Mouse (Mus musculus) limb, embryonic 14.5 days (tissue): ENCODE measurements around the gene Gpr55. TPM values are rescaled to one million over a fixed set of nuclear protein-coding genes. Genes with fewer than 3 reads are reported as not detected.

Experiments used
- ATAC-seq: fragments of 200-750 bp; cut with Nextera tagmentation; 2 replicates; pipeline ENCODE4 v1.8.0; 2017; ENCODE audit warnings: low read depth, moderate number of reproducible peaks, moderate TSS enrichment; ENCODE audit not compliant: low FRiP score
- DNase-seq: peaks from one replicate; pipeline ENCODE4 v3.0.0-alpha.2; 2015; ENCODE audit warnings: low spot score
- H3K27ac ChIP-seq: fragments of 300-500 bp; sonication (generic); replicated peaks from 2 replicates; pipeline ENCODE4 v1.5.1; 2014; ENCODE audit warnings: low read depth, mild to moderate bottlenecking, low read length, moderate library complexity, mixed read lengths
- H3K27me3 ChIP-seq: fragments of 300-500 bp; sonication (generic); 2 replicates; pipeline ENCODE4 v1.6.1; 2014; ENCODE audit warnings: low read length, mixed read lengths; ENCODE audit not compliant: control insufficient read depth, insufficient read depth
- H3K36me3 ChIP-seq: fragments of 300-500 bp; sonication (generic); 2 replicates; pipeline ENCODE4 v1.6.1; 2014; ENCODE audit warnings: mild to moderate bottlenecking, low read length, moderate library complexity, mixed read lengths; ENCODE audit not compliant: control insufficient read depth, insufficient read depth
- H3K4me1 ChIP-seq: fragments of 300-500 bp; sonication (generic); 2 replicates; pipeline ENCODE4 v1.6.1; 2014; ENCODE audit warnings: antibody characterized with exemption, low read length, mixed read lengths; ENCODE audit not compliant: control insufficient read depth, insufficient read depth
- H3K4me2 ChIP-seq: fragments of 300-500 bp; sonication (generic); replicated peaks from 2 replicates; pipeline ENCODE4 v1.6.1; 2014; ENCODE audit warnings: low read depth, mild to moderate bottlenecking, low read length, moderate library complexity; ENCODE audit not compliant: severe bottlenecking
- H3K4me3 ChIP-seq: fragments of 300-500 bp; sonication (generic); replicated peaks from 2 replicates; pipeline ENCODE4 v1.5.1; 2014; ENCODE audit warnings: low read length
- H3K9ac ChIP-seq: fragments of 300-500 bp; sonication (generic); 2 replicates; pipeline ENCODE4 v1.6.1; 2014; ENCODE audit warnings: mild to moderate bottlenecking, low read depth, low read length, moderate library complexity; ENCODE audit not compliant: severe bottlenecking
- H3K9me3 ChIP-seq: fragments of 300-500 bp; sonication (generic); 2 replicates; pipeline ENCODE4 v1.6.1; 2016; ENCODE audit warnings: low read length; ENCODE audit not compliant: control insufficient read depth
- POLR2A ChIP-seq: fragments of 200-500 bp; IDR thresholded peaks from 2 replicates; pipeline ENCODE4 v1.8.0; 2012; ENCODE audit warnings: inconsistent platforms, mild to moderate bottlenecking, moderate library complexity, borderline replicate concordance; ENCODE audit not compliant: insufficient read depth, insufficient read length; ENCODE audit errors: extremely low read depth
- WGBS: fragments of 180-500 bp; shearing (Covaris S2); extraction: QIAGEN DNeasy Blood & Tissue Kit; methylation state at CpG from one replicate; pipeline ENCODE4 v1.1.7; 2014; 5-methylcytosine and 5-hydroxymethylcytosine counted together
- polyA plus RNA-seq, 2 experiments: library from polyadenylated mRNA; depleted of rRNA in 1 of 2; stranded (reverse) in 1 of 2; unstranded in 1 of 2; fragments of >200 nt; fragmentation: Nextera tagmentation in 1 of 2; extraction: Ambion mirVana in 1 of 2; gene quantifications; 2 replicates each; pipeline versions ENCODE4 v1.2.1 to v1.2.3; 2012 to 2014

Gene Gpr55
- polyA plus RNA-seq, 2 experiments, result 0.11 TPM; not detected in 1

GRCm38 (mm10) chr1:85959129-85959888 lies 1.5 kb downstream of the Gpr55 start:
- DNase-seq (no peak), ATAC-seq (no peak)
- 72% methylated on average over 6 of the region's 6 CpGs for WGBS
- no peak overlapping the region for H3K4me2 ChIP-seq
- H3K27me3 ChIP-seq, result no peaks in the 10 kb centered on the region
- no peak overlapping the region for H3K9ac ChIP-seq
- H3K4me3 ChIP-seq, result no peak overlapping the region
- H3K4me1 ChIP-seq, result peaks cover 4% of the 10 kb centered on the region; the same call in 1 of the 2 replicates
- TF ChIP-seq POLR2A, result no peak
- no peak overlapping the region for H3K27ac ChIP-seq
- no peaks in the 10 kb centered on the region for H3K36me3 ChIP-seq
- H3K9me3 ChIP-seq, result no peaks in the 10 kb centered on the region

- DNase-seq (no peak), ATAC-seq (no peak)
- no peaks in the 10 kb centered on the region for H3K27me3 ChIP-seq
- H3K9me3 ChIP-seq, result no peaks in the 10 kb centered on the region
- H3K9ac ChIP-seq, result no peak overlapping the region
- no peak for TF ChIP-seq POLR2A
- peaks cover 4% of the 10 kb centered on the region; the same call in 1 of the 2 replicates for H3K4me1 ChIP-seq
- H3K36me3 ChIP-seq, result no peaks in the 10 kb centered on the region
- no peak overlapping the region for H3K27ac ChIP-seq
- WGBS, result 39% methylated on average over 9 of the region's 9 CpGs
- H3K4me2 ChIP-seq, result no peak overlapping the region
- H3K4me3 ChIP-seq, result no peak overlapping the region
Measured at GRCm38 (mm10) chr1:85957942-85958619, 2.7 kb downstream of the Gpr55 start.

- Histone ChIP-seq H3K9me3 (no peaks in the 10 kb centered on the region), H3K4me2 (no peak overlapping the region), H3K9ac (no peak overlapping the region), H3K27ac (no peak overlapping the region), H3K4me1 (peaks cover 4% of the 10 kb centered on the region; the same call in 1 of the 2 replicates), H3K4me3 (no peak overlapping the region), H3K27me3 (no peaks in the 10 kb centered on the region), H3K36me3 (no peaks in the 10 kb centered on the region)
- no peak for TF ChIP-seq POLR2A
- 84% methylated on average over 5 of the region's 5 CpGs for WGBS
- DNase-seq (no peak), ATAC-seq (no peak)
Measured at GRCm38 (mm10) chr1:85957290-85957689, 3.5 kb downstream of the Gpr55 start.

GRCm38 (mm10) chr1:85955150-85955549 lies 5.7 kb downstream of the Gpr55 start:
- Histone ChIP-seq H3K9me3 (no peaks in the 10 kb centered on the region), H3K36me3 (no peaks in the 10 kb centered on the region), H3K4me2 (no peak overlapping the region), H3K27ac (no peak overlapping the region), H3K4me1 (peaks cover 4% of the 10 kb centered on the region; the same call in 1 of the 2 replicates), H3K27me3 (no peaks in the 10 kb centered on the region), H3K4me3 (no peak overlapping the region), H3K9ac (no peak overlapping the region)
- no peak for ATAC-seq
- DNase-seq, result no peak
- 57% methylated on average over 3 of the region's 3 CpGs for WGBS
- no peak for TF ChIP-seq POLR2A

- no peak for TF ChIP-seq POLR2A
- Histone ChIP-seq H3K4me2 (no peak overlapping the region), H3K4me3 (no peak overlapping the region), H3K36me3 (no peaks in the 10 kb centered on the region), H3K9ac (no peak overlapping the region), H3K9me3 (peaks cover 3% of the 10 kb centered on the region; the same call in 1 of the 2 replicates), H3K27ac (no peak overlapping the region), H3K4me1 (no peaks in the 10 kb centered on the region), H3K27me3 (no peaks in the 10 kb centered on the region)
- ATAC-seq, result no peak
- WGBS, result 81% methylated on average over 2 of the region's 2 CpGs
- DNase-seq, result no peak
Measured at GRCm38 (mm10) chr1:85949085-85949684, 11.6 kb downstream of the Gpr55 start.
